Mouse (Mus musculus) cerebellum, adult 11 months (tissue): Measurements from ENCODE around the gene Skint5.
"Not testable (repeated sequence)": the region's sequence is repeated elsewhere in the genome, so short reads cannot be mapped to it uniquely, and the experiment has no call there.

ENCODE experiments used
- DNase-seq: peaks from one replicate; pipeline ENCODE4 v3.0.0; 2022

Skint5 gene

DNA sequence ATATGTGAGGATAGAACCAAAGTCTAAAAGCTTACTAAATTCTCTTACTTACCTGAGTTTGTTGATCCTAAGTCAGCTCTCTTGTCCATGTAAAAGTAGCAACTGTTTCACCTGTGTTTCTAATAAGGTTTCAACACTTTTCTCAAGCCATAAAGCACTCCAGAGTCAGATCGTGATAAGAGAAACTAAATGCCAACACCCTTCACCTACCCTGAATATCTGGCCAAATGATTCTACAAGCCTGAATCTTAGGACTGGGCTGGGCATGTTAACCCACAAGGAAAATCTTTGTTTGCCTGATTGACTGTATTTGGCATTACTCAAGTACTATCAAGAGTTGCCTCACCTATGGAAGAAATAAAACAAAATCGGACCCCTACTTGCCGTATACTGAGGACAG is at the start of gene Skint5:
Skint5 (minus strand) TSS at position 101 of the 400 bp plus-strand sequence.
- no peak for DNase-seq

DNA sequence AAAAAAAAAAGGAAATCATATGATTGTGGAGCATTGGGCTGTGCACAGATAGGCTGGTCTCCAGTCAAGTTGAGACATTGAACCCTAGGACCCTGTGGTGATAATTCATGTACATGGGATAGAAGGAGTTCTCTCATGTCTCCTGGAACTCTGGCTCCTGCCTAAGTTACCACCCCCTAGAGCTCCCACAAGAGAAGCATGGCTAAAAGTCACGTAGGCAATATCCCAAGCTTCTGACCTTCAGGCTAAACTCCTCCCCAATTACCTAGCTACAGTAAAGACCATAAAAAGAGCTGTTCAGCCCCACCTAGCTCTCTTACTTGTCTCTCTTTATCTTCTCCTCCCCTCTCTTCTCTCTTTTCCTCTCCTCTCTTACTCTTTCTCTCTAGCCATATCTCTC is 42.0 kb downstream of the Skint5 start:
- no peak for DNase-seq

DNA sequence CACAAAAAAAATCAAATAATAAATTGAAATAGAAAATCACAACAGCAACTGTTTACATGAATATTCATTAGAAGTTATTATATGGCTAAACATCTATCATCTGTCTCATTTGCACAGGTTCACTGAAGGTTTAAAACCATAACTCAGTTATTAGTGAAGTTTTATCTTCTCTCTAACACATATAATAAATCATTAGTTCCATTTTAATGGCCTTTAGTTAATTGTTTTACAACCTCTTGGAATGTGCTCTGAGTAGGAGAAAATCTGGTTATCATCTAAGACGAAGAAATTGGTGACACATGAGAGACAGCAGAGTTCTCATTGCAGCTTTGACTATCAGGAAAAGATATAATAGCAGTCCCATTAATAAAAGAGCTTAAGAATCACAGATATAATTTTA is 235.1 kb downstream of the Skint5 start:
- DNase-seq, result no peak

DNA sequence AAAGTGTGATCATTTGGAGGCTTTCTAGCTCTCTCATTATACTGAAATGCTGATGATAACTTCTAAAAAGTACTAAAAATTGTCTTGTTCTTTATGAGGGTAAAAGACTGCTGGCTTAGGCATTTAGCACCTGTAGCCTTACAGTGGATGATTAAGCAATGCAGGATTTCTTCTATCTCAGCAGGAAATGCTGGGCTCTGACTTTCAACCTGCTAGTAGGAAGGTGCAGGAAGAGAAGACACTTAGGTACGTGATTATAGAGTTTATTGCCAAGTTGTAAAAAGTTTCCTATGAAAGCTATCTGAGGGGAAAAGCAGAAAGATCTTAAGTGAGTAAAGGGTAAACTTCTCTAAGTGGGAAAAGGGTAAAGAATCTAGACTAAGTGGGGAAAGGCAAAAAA is 235.6 kb downstream of the Skint5 start:
- no peak for DNase-seq

DNA sequence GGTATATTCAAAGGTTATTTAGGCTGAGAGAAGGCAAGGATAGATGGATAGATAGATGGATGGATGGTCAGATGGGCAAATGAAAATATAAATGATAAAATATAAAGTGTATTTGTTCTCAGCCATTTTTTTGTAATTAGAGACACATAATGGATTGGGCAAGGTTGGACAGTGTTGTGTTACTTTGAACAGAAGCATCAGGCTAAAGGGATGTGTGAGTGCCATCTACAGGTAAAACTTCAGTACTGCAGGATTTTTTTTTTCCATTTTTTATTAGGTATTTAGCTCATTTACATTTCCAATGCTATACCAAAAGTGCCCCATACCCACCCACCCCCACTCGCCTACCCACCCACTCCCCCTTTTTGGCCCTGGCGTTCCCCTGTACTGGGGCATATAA is 551.1 kb downstream of the Skint5 start:
- not testable (repeated sequence) for DNase-seq
